Mouse (Mus musculus): ENCODE measurements around the gene Mettl23. TPM values are rescaled to one million over a fixed set of nuclear protein-coding genes. Genes with fewer than 3 reads are reported as not detected.

The Mettl23 gene
- 39.7 TPM for polyA plus RNA-seq (2015; fragmentation: Illumina TruSeq; extraction: RNeasy Lipid Tissue Mini Kit (QIAGEN cat#74804); ENCODE audit: low read depth, low replicate concordance)

GRCm38 (mm10) chr11:116843261-116844233 is at the start of gene Mettl23, which contains the start of gene Jmjd6:
Mettl23 (plus strand) TSS chr11:116843278.
Jmjd6 (minus strand) TSS chr11:116843449.

GRCm38 (mm10) chr11:116827534-116828165 is 15.4 kb upstream of the Mettl23 start, which contains the start of gene Mxra7:
Mxra7 (minus strand) TSS chr11:116828046.

GRCm38 (mm10) chr11:116852291-116852890 is 9.3 kb downstream of the Mettl23 start, which contains the start of gene Mfsd11:
Mfsd11 (plus strand) TSS chr11:116852440.

GRCm38 (mm10) chr11:116852891-116853511 is 9.9 kb downstream of the Mettl23 start, which contains the start of gene Srsf2:
Srsf2 (minus strand) TSS chr11:116853094.

Other genes starting within 250 kb of the Mettl23 start
- 1.3 TPM for gene Rhbdf2, start 216.3 kb upstream of the Mettl23 start, polyA plus RNA-seq (2015; fragmentation: Illumina TruSeq; extraction: RNeasy Lipid Tissue Mini Kit (QIAGEN cat#74804); ENCODE audit: low read depth, low replicate concordance)
- 8.3 TPM for gene Prcd, start 189.7 kb upstream of the Mettl23 start, polyA plus RNA-seq (2015; fragmentation: Illumina TruSeq; extraction: RNeasy Lipid Tissue Mini Kit (QIAGEN cat#74804); ENCODE audit: low read depth, low replicate concordance)
- 52.6 TPM for gene Cygb, start 189.0 kb upstream of the Mettl23 start, polyA plus RNA-seq (2015; fragmentation: Illumina TruSeq; extraction: RNeasy Lipid Tissue Mini Kit (QIAGEN cat#74804); ENCODE audit: low read depth, low replicate concordance)
- not detected for gene St6galnac1, start 67.8 kb upstream of the Mettl23 start, polyA plus RNA-seq (2015; fragmentation: Illumina TruSeq; extraction: RNeasy Lipid Tissue Mini Kit (QIAGEN cat#74804); ENCODE audit: low read depth, low replicate concordance)
- gene Mxra7, start 15.2 kb upstream of the Mettl23 start, polyA plus RNA-seq (2015; fragmentation: Illumina TruSeq; extraction: RNeasy Lipid Tissue Mini Kit (QIAGEN cat#74804); ENCODE audit: low read depth, low replicate concordance) = 18.0 TPM
- 31.1 TPM for gene Jmjd6, start 171 bp downstream of the Mettl23 start, polyA plus RNA-seq (2015; fragmentation: Illumina TruSeq; extraction: RNeasy Lipid Tissue Mini Kit (QIAGEN cat#74804); ENCODE audit: low read depth, low replicate concordance)
- gene Mfsd11, start 9.2 kb downstream of the Mettl23 start, polyA plus RNA-seq (2015; fragmentation: Illumina TruSeq; extraction: RNeasy Lipid Tissue Mini Kit (QIAGEN cat#74804); ENCODE audit: low read depth, low replicate concordance) = 33.6 TPM
- gene Srsf2, start 9.8 kb downstream of the Mettl23 start, polyA plus RNA-seq (2015; fragmentation: Illumina TruSeq; extraction: RNeasy Lipid Tissue Mini Kit (QIAGEN cat#74804); ENCODE audit: low read depth, low replicate concordance) = 166 TPM
- gene Mgat5b, start 75.6 kb downstream of the Mettl23 start, polyA plus RNA-seq (2015; fragmentation: Illumina TruSeq; extraction: RNeasy Lipid Tissue Mini Kit (QIAGEN cat#74804); ENCODE audit: low read depth, low replicate concordance) = 45.9 TPM